Mouse (Mus musculus) liver, adult 2 months (tissue): ENCODE measurements around the gene Ggps1.

Experiments used
- CTCF ChIP-seq: fragments of 200-500 bp; IDR thresholded peaks from 2 replicates; pipeline ENCODE4 v1.5.1; 2011; ENCODE audit warnings: low read depth, low read length, control low read depth
- POLR2A ChIP-seq: fragments of 200-500 bp; IDR thresholded peaks from 2 replicates; pipeline ENCODE4 v1.6.1; 2011; ENCODE audit warnings: low read length, control low read depth; ENCODE audit not compliant: insufficient read depth; ENCODE audit errors: extremely low read depth

DNA sequence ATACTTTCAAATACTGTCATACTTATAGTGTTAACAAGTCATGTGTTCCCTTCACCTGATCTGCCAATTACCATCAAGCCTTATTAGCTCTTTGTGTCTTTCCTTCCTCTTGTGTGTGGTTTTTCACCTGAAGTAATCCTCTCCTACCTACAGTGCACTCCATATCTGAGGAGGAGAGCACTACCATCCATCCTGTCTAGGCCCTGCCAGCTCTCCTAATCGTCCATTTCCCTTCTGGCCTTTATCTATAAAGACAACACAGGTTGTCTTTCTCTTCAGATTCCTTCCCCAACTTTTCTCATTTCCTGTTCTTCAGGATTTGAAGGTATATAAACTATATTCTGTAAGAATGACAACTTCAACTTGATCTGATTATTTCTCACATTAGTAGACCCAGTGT lies 47.9 kb upstream of the Ggps1 start:
- TF ChIP-seq POLR2A (no peak), CTCF (no peak)
